Mouse (Mus musculus): ENCODE measurements around the gene Ppp2r5c. TPM values are rescaled to one million over a fixed set of nuclear protein-coding genes. Genes with fewer than 3 reads are reported as not detected.

Ppp2r5c gene
- 165 and 171 TPM in 2 replicates for polyA plus RNA-seq (2011; ENCODE audit: insufficient read length, low read depth, missing spikeins)

DNA sequence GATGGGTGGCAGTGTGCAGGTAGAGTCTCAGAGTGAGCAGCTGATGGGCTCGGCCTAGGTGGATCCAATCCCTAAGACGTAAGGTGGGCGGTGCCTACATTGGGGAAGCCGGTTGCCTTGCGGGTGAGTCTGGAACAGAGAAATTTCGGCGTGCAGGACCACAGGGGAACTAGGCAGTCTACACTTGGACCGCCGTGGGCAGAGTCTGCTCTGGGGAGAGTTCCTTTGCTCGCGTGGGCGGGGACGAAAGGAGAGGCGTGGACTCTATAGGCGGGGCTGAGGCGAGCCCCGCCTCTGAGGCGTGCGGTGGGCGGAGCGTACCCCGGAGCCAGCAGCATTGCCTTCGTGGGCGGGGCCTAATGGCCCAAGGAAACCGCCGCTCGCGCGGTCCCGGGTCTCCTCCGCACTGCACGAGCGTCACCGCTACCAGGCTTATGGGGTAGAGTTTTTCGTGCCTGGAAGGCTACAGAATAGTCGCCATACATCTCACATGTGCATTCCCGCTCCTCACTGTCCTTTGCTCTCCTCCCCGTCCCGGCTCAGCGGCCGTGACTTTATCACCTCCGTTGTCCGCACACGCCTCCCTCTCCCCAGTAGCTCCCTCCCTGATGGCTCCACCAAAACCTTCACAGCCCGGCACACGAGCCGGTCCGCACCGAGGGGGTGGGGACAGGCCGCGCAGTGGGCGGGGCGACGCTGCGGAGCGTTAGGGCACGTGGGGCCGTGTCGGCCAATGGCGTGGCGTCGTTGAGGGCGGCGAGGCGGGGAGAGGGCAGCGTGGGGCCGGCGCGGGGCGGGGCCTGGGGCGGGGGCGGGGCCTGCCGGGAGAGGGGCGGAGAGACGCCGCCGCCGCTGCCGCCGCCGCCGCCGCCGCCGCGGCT lies at the start of gene Ppp2r5c:
Gene Ppp2r5c, plus strand, starts transcription at position 831 of the 881 bp plus-strand sequence.
- Histone ChIP-seq H3K27ac (ENCODE audit: insufficient read depth, low read length) (peak within 1 kb of the TSS; percentile 91), H3K4me3 (ENCODE audit: insufficient read depth, low read length) (peak within 1 kb of the TSS; percentile 97), H3K4me1 (ENCODE audit: control insufficient read depth, insufficient read depth, low read length) (no peaks in the 10 kb centered on the region; the same call in 1 of the 2 replicates)
- TF ChIP-seq CTCF (IDR thresholded peaks at IDR 0.05; ENCODE audit: borderline replicate concordance, insufficient read depth, low read length) (no peak), POLR2A (IDR thresholded peaks at IDR 0.05; ENCODE audit: low read depth, low read length) (peak; percentile 84)

DNA sequence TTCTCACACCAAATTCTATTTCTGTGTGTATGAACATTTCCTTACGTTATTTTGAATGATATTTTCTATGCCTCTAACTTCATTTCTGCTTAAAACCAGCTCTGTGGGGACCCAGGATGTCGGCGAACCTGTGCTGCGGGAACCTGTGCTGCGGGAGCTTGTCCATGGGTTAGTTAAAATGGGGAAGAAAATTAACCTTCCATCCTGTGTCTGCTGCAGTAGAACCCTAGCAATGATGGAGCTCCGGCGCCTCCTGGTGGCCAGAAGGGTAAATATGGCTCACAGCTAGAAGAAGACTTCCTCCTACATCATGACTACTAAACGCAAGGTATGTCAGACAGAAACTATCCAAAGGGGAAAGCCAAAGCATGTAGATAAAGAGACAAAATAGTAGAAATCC lies 48.6 kb upstream of the Ppp2r5c start:
- Histone ChIP-seq H3K4me3 (ENCODE audit: insufficient read depth, low read length) (no peak overlapping the region), H3K27ac (ENCODE audit: insufficient read depth, low read length) (no peak overlapping the region), H3K4me1 (ENCODE audit: control insufficient read depth, insufficient read depth, low read length) (no peaks in the 10 kb centered on the region)
- peak; percentile 78 for TF ChIP-seq CTCF (IDR thresholded peaks at IDR 0.05; ENCODE audit: borderline replicate concordance, insufficient read depth, low read length)
- no peak for TF ChIP-seq POLR2A (IDR thresholded peaks at IDR 0.05; ENCODE audit: low read depth, low read length)

DNA sequence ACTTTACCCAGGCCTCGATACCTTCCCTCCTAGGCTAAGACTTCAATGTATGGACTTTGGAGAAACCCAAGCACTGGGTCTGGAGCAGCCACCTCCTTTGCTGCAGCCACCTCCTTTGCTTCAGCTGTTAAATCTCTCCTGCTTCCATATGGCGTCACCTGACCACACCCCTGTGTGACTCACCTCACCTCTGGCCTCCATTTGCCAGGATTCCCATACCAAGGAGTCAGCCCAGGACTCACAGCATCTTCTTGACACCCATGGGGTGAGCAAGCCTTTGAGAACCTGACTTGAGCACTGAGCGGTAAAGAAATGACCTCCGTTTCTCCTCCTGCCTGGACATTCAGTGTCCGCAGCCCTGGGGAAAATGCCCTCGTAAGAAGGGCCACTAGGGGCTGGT lies 47.8 kb upstream of the Ppp2r5c start:
- no peak overlapping the region for H3K27ac ChIP-seq (ENCODE audit: insufficient read depth, low read length)
- no peak for TF ChIP-seq POLR2A (IDR thresholded peaks at IDR 0.05; ENCODE audit: low read depth, low read length)
- no peak for TF ChIP-seq CTCF (IDR thresholded peaks at IDR 0.05; ENCODE audit: borderline replicate concordance, insufficient read depth, low read length)
- H3K4me1 ChIP-seq (ENCODE audit: control insufficient read depth, insufficient read depth, low read length): no peaks in the 10 kb centered on the region
- no peak overlapping the region for H3K4me3 ChIP-seq (ENCODE audit: insufficient read depth, low read length)

DNA sequence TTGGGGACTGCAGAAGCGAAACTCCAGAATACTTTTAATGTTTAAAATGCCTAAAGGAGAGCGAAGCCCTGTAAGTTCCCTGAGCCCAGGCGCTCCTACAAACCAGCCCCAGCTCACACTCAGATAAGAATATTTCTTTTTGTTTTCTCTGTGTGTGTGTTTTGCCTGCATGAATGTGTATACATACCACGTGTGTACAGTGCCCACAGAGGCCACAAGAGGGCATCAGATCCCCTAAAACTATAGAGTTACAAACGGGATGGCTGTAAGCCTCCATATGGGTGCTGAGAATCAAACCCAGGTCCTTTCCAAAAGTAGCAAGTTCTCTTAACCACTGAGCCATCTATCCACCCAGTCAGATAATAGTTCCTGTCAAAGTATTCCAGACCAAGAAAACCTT lies 46.0 kb upstream of the Ppp2r5c start:
- TF ChIP-seq CTCF (IDR thresholded peaks at IDR 0.05; ENCODE audit: borderline replicate concordance, insufficient read depth, low read length) (no peak), POLR2A (IDR thresholded peaks at IDR 0.05; ENCODE audit: low read depth, low read length) (no peak)
- Histone ChIP-seq H3K4me1 (ENCODE audit: control insufficient read depth, insufficient read depth, low read length) (no peaks in the 10 kb centered on the region), H3K4me3 (ENCODE audit: insufficient read depth, low read length) (no peak overlapping the region)

DNA sequence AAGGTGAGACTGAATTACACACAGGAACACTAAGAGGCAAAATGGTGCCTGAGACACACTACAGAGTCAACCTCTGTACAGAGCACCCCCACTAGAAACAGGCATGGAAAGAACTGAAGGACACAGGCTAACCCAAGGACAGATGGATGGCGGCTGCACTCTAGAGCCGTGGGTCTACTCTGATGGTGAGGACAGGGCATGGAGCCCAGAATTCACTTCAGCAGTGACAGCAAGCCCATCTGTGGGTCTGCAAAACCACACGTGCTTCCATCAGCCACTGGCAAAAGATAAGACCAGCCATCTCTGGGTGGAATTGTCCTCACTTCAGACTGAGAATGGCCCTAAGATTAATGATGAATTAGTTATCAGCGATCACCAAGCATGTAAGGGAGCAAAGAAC lies 45.0 kb upstream of the Ppp2r5c start:
- no peak overlapping the region for H3K27ac ChIP-seq (ENCODE audit: insufficient read depth, low read length)
- H3K4me1 ChIP-seq (ENCODE audit: control insufficient read depth, insufficient read depth, low read length): no peaks in the 10 kb centered on the region
- TF ChIP-seq POLR2A (IDR thresholded peaks at IDR 0.05; ENCODE audit: low read depth, low read length) (no peak), CTCF (IDR thresholded peaks at IDR 0.05; ENCODE audit: borderline replicate concordance, insufficient read depth, low read length) (no peak)

More for the DNA sequence above, 46.0 kb upstream of the Ppp2r5c start:
- H3K27ac ChIP-seq (ENCODE audit: insufficient read depth, low read length): no peak overlapping the region

DNA sequence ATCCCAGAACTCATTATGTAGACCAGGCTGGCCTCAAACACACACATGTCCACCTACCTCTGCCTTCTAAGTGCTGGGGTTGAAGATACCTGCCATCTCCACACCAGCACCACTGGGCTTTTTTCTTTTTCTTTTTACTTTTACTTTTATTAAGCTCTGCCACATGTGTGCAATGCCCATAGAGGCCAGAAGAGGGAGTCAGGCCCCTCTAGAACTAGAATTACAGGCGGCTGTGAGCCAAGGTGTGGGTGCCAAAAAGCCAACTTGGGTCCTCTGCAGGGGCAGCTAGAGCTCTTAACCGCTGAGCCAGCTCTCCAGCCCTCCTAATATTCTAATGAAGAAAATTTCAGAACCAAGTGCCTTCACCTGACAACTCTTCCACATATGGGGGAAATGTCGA lies 30.7 kb upstream of the Ppp2r5c start:
- Histone ChIP-seq H3K4me1 (ENCODE audit: control insufficient read depth, insufficient read depth, low read length) (no peaks in the 10 kb centered on the region), H3K4me3 (ENCODE audit: insufficient read depth, low read length) (no peak overlapping the region)

More for the DNA sequence above, 45.0 kb upstream of the Ppp2r5c start:
- H3K4me3 ChIP-seq (ENCODE audit: insufficient read depth, low read length): no peak overlapping the region

DNA sequence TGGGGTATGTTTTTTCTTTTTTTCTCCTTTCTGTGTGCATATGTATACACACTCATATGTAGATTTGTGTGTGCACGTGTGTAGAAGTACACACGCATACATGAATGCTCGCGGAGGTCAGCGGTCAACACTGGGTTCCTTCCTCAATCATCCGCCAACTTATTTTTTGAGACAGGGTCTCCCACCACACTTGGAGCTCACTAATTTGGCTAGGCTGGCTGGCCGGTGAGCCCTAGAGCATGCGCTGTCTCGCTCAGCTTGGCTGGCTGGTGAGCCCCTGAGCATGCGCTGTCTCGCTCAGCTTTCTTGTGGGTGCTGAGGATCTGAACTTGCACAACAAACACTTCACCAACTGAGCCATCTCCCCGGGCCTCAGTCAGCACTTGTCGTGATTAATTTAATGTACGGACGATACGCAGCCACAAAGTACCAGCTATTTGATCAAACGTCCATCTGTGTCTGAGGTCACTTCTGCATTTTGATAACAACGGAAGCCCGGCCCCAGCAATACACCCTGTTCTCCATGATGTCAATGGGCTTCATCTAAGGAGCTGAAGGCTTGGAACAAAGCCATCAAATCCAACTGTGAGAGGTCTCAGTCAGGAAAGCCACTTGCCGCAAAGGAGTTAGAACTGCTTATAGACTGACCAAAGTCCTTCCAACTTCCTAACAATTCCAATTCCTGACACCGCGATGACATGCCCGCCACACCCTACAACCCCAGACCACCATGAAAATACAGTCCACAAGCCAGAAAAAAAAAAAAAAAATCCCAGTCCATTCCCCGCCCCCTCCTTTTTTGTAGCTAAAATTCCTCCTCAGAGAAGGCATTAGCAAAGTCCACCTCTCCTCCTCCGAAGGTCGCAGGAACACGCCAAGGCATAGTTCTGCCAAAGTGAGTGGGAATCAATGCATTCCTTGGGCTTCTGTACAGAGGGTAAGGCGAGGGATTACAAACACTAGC lies 29.6 kb upstream of the Ppp2r5c start:
- TF ChIP-seq CTCF (IDR thresholded peaks at IDR 0.05; ENCODE audit: borderline replicate concordance, insufficient read depth, low read length): no peak
- TF ChIP-seq POLR2A (IDR thresholded peaks at IDR 0.05; ENCODE audit: low read depth, low read length): no peak

More for the DNA sequence above, 30.7 kb upstream of the Ppp2r5c start:
- TF ChIP-seq CTCF (IDR thresholded peaks at IDR 0.05; ENCODE audit: borderline replicate concordance, insufficient read depth, low read length) (no peak), POLR2A (IDR thresholded peaks at IDR 0.05; ENCODE audit: low read depth, low read length) (no peak)
- no peak overlapping the region for H3K27ac ChIP-seq (ENCODE audit: insufficient read depth, low read length)

DNA sequence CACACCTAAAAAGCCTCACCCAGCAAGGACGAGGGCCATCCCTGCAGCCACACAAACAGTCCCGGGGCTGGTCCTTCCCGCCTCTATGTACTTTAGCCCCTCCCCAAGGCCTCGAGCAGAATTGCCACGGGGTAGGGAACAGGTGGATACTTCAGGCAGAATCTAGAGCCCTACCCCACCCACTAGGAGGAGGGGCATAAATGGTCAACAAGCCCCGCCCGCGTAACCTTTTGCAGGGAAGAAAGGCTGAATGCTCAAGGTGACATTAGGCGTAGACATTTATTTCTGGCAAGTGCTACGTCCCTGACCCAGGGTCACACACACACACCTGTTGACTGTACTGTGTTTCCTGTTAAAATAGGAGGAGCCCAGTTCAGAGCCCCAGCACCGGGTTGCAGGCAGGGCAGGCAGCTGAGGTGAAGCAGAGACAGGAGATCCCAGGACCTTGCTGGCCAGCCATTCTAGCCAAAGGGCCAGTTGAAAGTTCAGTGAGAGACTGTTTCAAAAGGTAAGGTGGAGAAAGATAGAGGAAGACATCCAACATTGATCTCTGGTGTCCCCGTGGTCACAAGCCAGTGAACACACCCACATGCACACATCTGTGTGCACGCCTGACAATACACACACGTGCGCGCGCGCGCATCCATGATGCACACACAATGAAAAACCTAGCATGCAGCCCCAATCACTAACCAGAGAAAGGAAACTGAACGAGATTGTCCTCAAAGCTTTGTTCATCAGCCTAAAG lies 28.8 kb upstream of the Ppp2r5c start:
- TF ChIP-seq POLR2A (IDR thresholded peaks at IDR 0.05; ENCODE audit: low read depth, low read length): no peak
- no peak for TF ChIP-seq CTCF (IDR thresholded peaks at IDR 0.05; ENCODE audit: borderline replicate concordance, insufficient read depth, low read length)
- H3K27ac ChIP-seq (ENCODE audit: insufficient read depth, low read length): no peak overlapping the region
- H3K4me3 ChIP-seq (ENCODE audit: insufficient read depth, low read length): no peak overlapping the region

More for the DNA sequence above, 29.6 kb upstream of the Ppp2r5c start:
- H3K4me1 ChIP-seq (ENCODE audit: control insufficient read depth, insufficient read depth, low read length): no peaks in the 10 kb centered on the region
- H3K27ac ChIP-seq (ENCODE audit: insufficient read depth, low read length): no peak overlapping the region
- H3K4me3 ChIP-seq (ENCODE audit: insufficient read depth, low read length): no peak overlapping the region

More for the DNA sequence above, 28.8 kb upstream of the Ppp2r5c start:
- H3K4me1 ChIP-seq (ENCODE audit: control insufficient read depth, insufficient read depth, low read length): no peaks in the 10 kb centered on the region
